Mouse (Mus musculus) MEL-GATA-1-ER (cell line): ENCODE data around the gene Ascc2.
A peak's percentile ranks its signal among the peaks of the same experiment; 100 is the strongest.
"Not testable (repeated sequence)": the region's sequence is repeated elsewhere in the genome, so short reads cannot be mapped to it uniquely, and the experiment has no call there.

ENCODE experiments used
- DNase-seq: peaks from one replicate; pipeline ENCODE4 v3.0.0-alpha.2; 2012; ENCODE audit warnings: low read depth; ENCODE audit errors: extremely low read depth

Gene Ascc2

GRCm38 (mm10) chr11:4680126-4680525 lies 42.6 kb downstream of the Ascc2 start:
- DNase-seq = no peak

GRCm38 (mm10) chr11:4683516-4683915 lies 46.0 kb downstream of the Ascc2 start:
- no peak for DNase-seq

DNA sequence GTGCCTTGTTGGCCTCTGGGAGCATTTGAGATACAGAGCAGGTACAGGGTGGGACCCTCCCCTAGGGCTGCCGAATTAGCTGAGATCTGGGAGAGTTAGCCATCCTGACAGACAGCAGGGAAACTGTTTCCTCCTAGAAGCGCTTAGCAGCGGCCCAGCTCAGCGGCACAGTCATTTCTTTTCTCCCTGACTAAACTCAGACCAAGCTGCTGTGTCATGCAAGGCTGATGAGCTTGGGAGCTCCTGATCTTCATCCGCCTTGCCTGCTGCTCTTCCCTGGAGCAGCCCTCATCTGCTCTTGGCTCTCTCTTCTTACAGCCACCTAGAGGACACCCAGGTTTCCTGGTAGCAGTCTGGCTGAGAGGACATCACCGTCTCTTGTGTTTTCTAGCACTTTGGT lies 46.6 kb downstream of the Ascc2 start:
- DNase-seq = no peak

DNA sequence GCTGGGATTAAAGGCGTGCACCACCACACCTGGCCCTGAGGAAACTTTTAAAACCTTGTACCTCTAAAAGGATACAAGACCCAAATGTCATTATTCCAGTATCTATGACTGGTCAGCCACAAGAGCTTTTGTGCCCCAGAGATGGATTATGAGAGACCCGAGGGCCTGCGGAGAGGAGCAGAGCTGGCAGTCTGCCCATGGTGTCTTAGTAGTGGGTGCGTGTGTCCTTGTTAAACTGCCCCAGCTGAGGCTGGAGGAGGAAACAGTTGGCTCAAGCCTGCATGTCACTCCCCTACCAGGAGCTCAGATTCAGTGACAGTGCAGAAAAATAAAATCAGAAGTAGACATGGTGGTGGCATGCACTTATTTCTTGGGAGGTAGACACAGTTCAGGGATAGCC lies 47.5 kb downstream of the Ascc2 start:
- DNase-seq = no peak

DNA sequence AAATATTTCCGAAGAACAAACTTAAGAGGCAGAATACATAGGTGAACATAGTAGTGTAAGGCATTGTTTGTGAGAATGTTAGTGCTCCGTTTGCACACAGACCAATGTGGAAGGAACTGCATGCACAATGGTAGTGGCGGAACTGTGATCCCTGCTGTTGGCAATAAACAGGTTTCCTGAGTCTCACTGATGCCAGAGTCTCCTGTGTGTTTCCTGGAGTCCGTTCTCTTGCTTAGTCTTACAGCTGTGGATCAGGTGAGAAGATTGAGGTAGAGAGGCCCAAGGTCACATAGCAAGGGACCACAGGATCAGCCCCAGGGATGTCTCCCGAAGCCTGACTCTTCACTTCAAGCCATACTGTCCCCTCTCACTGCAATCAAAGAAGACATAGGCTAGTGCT lies 48.0 kb downstream of the Ascc2 start:
- DNase-seq = no peak

- DNase-seq = no peak
These were observed 49.5 kb downstream of the Ascc2 start for GRCm38 (mm10) chr11:4687027-4687426.

GRCm38 (mm10) chr11:4687874-4688273 lies 50.3 kb downstream of the Ascc2 start:
- no peak for DNase-seq

GRCm38 (mm10) chr11:4688632-4689380 lies 51.3 kb downstream of the Ascc2 start:
- DNase-seq = no peak

DNA sequence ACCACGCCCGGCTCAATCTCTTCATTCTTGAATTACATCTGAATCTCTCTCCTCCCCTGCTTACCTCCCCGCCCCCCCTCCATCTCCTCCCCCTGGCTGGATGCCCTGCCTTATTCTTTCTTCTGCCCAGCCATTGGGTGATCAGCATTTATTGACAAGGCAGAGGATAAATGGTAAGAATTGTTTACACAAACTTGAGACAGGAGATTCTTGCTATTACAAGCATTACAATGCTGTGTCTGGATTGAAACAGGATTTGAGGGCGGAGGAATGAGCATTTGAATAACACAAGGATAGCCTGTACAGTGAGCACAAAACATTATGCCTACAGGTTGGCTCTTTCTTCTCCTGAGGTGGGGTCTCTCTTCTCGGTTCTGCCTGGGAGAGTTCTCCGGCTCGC lies 52.8 kb downstream of the Ascc2 start:
- DNase-seq = no peak

- DNase-seq = no peak
These were observed 53.7 kb downstream of the Ascc2 start for GRCm38 (mm10) chr11:4691213-4691612.

DNA sequence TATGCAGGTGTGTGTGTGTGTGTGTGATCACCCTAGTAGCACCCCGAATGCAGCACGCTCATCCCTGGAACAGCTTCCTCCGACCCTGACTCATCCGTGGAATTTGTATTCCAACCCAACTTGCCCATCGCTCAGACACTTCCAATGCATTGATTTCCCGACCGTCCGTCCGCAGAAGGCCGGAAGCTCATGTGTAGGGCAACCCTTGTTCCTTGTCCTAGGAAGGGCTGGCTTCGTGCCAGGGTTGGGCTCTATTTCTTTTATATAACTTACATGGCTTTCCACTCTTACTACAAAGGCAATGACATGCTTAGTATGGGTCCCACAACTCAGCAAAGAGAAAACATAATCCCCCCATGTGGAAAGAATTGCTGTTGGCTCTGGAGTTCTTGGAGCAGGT lies 54.6 kb downstream of the Ascc2 start:
- no peak for DNase-seq

DNA sequence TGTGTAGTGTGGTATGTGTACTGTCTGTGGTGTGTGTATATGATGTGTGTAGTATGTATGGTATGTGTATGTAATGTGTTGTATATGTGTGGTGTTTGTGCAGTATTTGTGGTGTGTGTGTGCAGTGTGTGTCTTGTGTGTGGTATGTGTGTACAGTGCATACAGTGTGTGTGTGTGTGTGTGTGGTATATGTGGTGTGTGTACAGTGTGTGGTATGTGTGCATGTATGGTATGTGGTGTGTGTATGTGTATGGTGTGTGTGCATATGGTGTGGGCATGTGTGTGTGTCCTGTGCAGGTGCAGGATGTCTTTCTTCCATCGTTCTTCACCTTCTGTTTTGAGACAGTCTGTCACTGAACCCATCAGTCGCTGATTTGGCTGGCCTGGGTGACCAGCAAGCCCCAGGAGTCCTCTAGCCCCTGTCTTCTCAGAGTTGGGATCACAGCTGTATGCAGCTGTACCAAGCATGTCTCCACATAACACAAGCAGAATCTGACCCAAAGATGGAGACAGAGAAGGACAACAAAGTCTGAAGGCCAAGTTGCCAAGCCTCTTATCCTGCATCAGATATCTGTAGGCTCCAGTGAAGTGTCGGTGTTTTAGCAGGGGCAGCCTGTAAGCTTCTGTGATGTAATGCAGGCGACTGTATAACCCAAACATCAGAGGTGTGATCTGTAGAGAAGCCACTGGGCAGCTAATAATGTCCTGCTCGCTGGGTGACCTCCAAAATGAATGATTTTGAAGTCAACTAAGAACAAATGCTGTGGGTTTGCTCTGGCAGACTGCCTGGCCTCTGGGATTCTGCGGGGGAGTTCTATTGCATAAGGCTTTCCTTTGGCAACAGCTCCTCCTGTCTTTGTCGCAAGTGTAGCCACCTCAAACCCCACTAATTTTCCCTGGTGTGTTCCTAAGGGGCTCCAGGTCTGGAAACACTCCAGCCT lies 59.8 kb downstream of the Ascc2 start:
- DNase-seq = no peak

- DNase-seq = no peak
These were observed 63.2 kb downstream of the Ascc2 start for GRCm38 (mm10) chr11:4700726-4701125.

- DNase-seq = no peak
These were observed 66.1 kb downstream of the Ascc2 start for GRCm38 (mm10) chr11:4703688-4704071.

DNA sequence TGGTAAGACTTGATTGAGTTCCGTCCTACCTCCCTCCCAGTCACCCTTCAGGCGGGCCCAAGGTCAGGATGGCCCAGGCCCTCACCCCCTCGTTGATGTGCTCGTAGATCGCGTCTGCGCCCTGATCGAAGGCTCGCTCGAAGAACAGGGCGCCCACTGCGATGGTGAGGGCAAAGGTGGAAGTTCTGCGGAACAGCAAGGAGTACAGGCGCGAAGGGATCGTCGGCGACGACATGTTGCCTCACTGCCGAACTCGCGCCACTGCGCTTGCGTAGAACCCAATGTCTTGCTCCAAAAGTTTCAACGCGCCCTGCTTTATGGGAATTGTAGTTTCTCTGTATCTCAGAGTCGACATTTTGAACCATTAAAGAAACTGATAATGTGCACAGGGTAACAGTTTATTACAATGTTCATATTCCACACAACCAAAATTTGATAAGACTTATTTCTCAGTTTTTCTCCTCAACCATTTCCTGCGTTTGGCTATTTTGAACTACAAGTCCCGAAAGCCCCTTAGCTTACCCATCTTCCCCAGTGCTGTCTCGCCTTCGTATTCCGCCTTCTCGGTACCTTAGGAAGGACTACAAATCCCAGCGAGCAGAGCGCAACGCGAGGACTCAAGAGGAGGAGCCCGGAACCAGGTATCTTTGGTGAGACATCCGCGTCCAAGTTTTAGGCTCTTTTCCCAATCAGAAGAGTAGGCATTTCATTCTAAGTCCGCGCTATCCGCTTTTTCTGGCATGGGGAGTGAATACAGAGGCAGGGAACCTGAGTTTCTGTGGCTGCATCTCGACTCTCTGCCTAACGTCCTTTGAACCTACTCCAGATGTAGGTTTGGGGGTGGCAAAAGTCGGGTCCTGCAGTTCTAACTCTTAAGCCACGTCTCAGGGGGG lies 66.8 kb downstream of the Ascc2 start, which contains the start of the genes Uqcr10 and Zmat5:
Gene Uqcr10, minus strand, starts transcription at position 271 of the 893 bp plus-strand sequence.
Gene Zmat5, plus strand, starts transcription at position 607 of the 893 bp plus-strand sequence.
- peak; percentile 97 for DNase-seq

- no peak for DNase-seq
These were observed 67.6 kb downstream of the Ascc2 start for GRCm38 (mm10) chr11:4705178-4705577.

GRCm38 (mm10) chr11:4710188-4710587 lies 72.6 kb downstream of the Ascc2 start:
- DNase-seq = not testable (repeated sequence)

DNA sequence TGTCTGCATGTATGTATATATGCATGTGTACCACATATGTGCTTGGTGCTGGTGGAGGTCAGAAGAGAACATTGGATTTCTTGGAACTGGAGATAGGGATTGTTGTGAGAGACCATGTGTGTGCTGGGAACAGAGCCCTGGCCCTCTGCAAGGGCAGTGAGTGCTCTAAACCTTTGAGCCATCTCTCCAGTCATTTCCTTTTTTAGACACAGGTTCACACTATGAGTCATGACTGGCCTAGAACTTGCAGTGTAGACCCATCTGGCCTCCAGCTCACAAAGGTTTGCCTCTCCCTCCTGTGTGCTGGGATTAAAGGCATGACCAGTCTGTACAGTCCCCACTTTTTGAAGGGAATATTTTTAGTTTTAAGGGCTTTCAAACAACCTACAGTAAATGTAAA lies 75.3 kb downstream of the Ascc2 start:
- no peak for DNase-seq

- peak; percentile 56 for DNase-seq
These were observed 77.2 kb downstream of the Ascc2 start for GRCm38 (mm10) chr11:4714727-4715126.

DNA sequence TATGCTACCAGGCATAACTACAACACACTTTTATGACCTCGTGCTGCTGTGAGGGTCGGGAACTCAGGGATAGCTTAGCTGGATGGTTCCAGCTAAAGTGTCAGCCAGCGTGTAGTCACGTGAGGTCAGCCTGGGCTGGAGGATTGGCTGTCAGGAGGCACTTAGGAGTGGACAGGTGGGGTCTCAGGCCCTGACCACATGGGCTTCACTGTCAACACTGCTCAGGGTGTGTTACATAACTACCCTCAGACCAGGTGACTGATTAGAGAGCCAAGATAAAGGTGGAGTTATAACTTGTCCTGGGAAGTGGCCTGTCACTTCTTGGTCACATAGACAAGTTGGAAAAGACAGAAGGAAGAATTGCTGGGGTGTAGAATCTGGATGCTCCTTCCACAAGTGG lies 78.0 kb downstream of the Ascc2 start:
- DNase-seq = no peak

DNA sequence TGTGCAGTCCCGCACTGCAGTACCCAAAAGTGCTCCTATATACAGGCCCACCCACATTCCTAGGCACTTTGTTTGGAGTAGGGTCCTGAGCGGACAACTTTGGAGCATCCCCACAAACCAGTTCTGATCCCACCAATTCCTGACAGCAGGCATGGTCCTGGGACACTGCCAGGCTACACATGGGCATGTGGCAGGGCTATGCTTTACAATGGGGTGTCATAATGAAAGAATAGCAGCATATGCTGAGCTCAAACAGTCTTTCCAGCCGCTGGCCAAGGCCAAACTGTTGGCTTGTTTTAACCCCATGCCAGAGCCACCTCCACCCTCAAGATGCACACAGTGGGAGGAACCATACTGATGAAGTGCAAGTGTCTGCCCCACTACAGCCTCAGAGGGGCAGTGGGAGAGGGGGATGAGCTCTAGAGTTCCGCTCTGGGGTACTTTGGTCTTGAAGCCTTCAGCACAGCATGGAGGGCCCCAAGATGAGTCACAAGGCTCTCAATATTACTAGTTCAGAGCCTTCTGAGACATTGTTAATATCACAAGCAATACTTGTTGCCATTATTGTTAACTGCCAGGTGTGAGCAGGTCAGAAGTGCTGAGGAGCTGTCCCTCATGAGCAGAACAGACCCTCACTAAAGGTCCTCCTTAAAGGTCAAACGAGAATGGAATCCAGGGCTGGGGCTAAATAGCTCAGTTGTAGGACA lies 79.1 kb downstream of the Ascc2 start:
- DNase-seq = no peak
